Mouse (Mus musculus): Measurements from ENCODE around the gene Gm49395.

Gene Gm49395

GRCm38 (mm10) chr13:115101355-115102191 lies at the start of gene Gm49395, which contains the start of gene Itga1:
Gm49395 (minus strand) TSS chr13:115101921.
Itga1 (minus strand) TSS chr13:115101964.
- DNase-seq: peak; percentile 97

GRCm38 (mm10) chr13:115150602-115151001 lies 48.9 kb upstream of the Gm49395 start:
- no peak for DNase-seq

GRCm38 (mm10) chr13:115149849-115150248 lies 48.1 kb upstream of the Gm49395 start:
- no peak for DNase-seq

GRCm38 (mm10) chr13:115143575-115143974 lies 41.9 kb upstream of the Gm49395 start:
- peak; percentile 14 for DNase-seq

- DNase-seq: no peak
Measured at GRCm38 (mm10) chr13:115142066-115142465, 40.3 kb upstream of the Gm49395 start.

GRCm38 (mm10) chr13:115138513-115138912 lies 36.8 kb upstream of the Gm49395 start:
- no peak for DNase-seq

GRCm38 (mm10) chr13:115136761-115137160 lies 35.0 kb upstream of the Gm49395 start:
- DNase-seq: no peak

GRCm38 (mm10) chr13:115132435-115132834 lies 30.7 kb upstream of the Gm49395 start:
- peak; percentile 73 for DNase-seq

GRCm38 (mm10) chr13:115131381-115131780 lies 29.7 kb upstream of the Gm49395 start:
- DNase-seq: no peak

GRCm38 (mm10) chr13:115130035-115130434 lies 28.3 kb upstream of the Gm49395 start:
- no peak for DNase-seq

GRCm38 (mm10) chr13:115127826-115128225 lies 26.1 kb upstream of the Gm49395 start:
- no peak for DNase-seq

GRCm38 (mm10) chr13:115126534-115126933 lies 24.8 kb upstream of the Gm49395 start:
- DNase-seq: no peak

- DNase-seq: no peak
Measured at GRCm38 (mm10) chr13:115125130-115125529, 23.4 kb upstream of the Gm49395 start.

- no peak for DNase-seq
Measured at GRCm38 (mm10) chr13:115124521-115124920, 22.8 kb upstream of the Gm49395 start.

- no peak for DNase-seq
Measured at GRCm38 (mm10) chr13:115118756-115119155, 17.0 kb upstream of the Gm49395 start.

GRCm38 (mm10) chr13:115118195-115118594 lies 16.5 kb upstream of the Gm49395 start:
- no peak for DNase-seq

GRCm38 (mm10) chr13:115116930-115117621 lies 15.4 kb upstream of the Gm49395 start:
- DNase-seq: no peak

GRCm38 (mm10) chr13:115109628-115110027 lies 7.9 kb upstream of the Gm49395 start:
- peak; percentile 78 for DNase-seq

GRCm38 (mm10) chr13:115107436-115107835 lies 5.7 kb upstream of the Gm49395 start:
- DNase-seq: no peak

- no peak for DNase-seq
Measured at GRCm38 (mm10) chr13:115106183-115106582, 4.5 kb upstream of the Gm49395 start.

GRCm38 (mm10) chr13:115102754-115103153 lies 1.0 kb upstream of the Gm49395 start:
- DNase-seq: no peak

- DNase-seq: no peak
Measured at GRCm38 (mm10) chr13:115100381-115101177, 1.1 kb downstream of the Gm49395 start.

GRCm38 (mm10) chr13:115099381-115099780 lies 2.3 kb downstream of the Gm49395 start:
- DNase-seq: no peak

Measured in kidney, adult 11 months (tissue).